Mouse (Mus musculus): ENCODE results near the gene Nyap2. TPM values are rescaled to one million over a fixed set of nuclear protein-coding genes. Genes with fewer than 3 reads are reported as not detected.
"Not testable (repeated sequence)": the region's sequence is repeated elsewhere in the genome, so short reads cannot be mapped to it uniquely, and the experiment has no call there.

Gene Nyap2
- total RNA-seq, 4 experiments from 2014 or later, result 18.9 to 21.3 (median 20.1) TPM

- no peak for DNase-seq (ENCODE audit: low spot score in 2 of 2)
These were observed 103.0 kb downstream of the Nyap2 start for GRCm38 (mm10) chr1:81179725-81180124.

- no peak for DNase-seq (ENCODE audit: low spot score in 2 of 2)
These were observed 103.9 kb downstream of the Nyap2 start for GRCm38 (mm10) chr1:81180686-81181085.

GRCm38 (mm10) chr1:81209536-81209935 is 132.8 kb downstream of the Nyap2 start:
- DNase-seq (ENCODE audit: low spot score in 2 of 2), result no peak

- no peak for DNase-seq (ENCODE audit: low spot score in 2 of 2)
These were observed 134.7 kb downstream of the Nyap2 start for GRCm38 (mm10) chr1:81211491-81211890.

DNA sequence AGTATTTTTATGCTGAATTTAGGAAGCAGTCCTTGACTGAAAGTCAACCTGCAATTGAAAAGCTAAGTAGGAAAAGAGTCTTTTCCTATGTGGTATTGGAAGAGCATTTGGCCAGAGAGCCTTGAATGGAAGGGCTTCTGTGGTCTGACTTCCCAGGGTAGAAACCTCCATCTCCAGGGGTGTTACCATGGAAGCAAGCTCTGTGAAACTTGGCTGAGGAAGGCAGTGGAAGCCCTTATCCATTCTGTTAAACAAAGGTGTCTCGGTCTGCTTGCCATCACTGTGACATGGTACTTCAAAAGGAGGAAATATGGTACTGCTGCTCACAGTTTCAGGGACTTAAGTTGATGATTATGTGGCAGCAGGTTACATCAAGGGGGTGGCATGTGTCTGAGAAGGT is 143.0 kb downstream of the Nyap2 start:
- DNase-seq (ENCODE audit: low spot score in 2 of 2), result no peak

DNA sequence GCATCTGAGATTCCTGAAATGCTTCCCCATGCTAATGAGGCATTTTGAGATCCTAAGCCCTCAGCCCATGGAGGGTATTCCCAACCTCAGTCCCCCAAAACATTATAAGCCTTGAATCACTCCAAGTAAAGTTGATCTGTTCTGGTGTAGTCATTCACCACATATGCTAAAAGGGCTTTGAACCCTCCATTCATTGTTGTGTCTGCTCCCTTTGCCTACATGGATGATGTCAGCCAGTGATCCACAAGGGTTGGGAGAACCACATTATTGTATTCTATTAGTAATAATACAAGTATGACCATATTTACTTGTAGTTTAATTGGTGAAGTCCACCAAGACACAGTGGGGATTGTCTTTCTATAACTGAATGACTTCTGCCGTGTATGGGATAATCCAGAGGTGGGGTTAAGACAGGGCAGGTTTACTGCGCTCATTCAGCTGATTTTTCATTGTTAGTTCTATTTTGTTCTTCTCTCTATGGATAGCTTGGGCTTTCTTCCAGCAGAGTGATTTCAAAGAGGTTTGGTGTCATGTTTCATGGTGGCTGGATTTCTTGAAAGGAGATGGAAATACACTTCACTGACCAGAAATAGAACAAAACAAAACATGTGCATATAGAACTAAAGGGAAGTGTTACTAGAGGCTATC is 155.1 kb downstream of the Nyap2 start:
- DNase-seq (ENCODE audit: low spot score in 2 of 2), result no peak

DNA sequence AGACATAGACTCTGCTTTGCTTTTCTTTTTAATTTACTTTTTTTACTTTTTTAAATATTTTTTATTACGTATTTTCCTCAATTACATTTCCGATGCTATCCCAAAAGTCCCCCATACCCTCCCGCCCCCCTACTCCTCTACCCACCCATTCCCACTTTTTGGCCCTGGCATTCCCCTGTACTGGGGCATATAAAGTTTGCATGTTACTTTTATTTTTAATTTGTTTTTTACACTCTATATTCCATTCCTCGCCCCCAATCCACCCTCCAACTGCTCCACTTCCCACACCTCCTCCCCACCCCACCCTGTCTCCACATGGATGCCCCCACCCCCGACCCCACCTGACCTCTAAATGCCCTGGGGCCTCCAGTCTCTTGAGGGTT is 155.6 kb downstream of the Nyap2 start:
- DNase-seq (ENCODE audit: low spot score in 2 of 2), result not testable (repeated sequence)

DNA sequence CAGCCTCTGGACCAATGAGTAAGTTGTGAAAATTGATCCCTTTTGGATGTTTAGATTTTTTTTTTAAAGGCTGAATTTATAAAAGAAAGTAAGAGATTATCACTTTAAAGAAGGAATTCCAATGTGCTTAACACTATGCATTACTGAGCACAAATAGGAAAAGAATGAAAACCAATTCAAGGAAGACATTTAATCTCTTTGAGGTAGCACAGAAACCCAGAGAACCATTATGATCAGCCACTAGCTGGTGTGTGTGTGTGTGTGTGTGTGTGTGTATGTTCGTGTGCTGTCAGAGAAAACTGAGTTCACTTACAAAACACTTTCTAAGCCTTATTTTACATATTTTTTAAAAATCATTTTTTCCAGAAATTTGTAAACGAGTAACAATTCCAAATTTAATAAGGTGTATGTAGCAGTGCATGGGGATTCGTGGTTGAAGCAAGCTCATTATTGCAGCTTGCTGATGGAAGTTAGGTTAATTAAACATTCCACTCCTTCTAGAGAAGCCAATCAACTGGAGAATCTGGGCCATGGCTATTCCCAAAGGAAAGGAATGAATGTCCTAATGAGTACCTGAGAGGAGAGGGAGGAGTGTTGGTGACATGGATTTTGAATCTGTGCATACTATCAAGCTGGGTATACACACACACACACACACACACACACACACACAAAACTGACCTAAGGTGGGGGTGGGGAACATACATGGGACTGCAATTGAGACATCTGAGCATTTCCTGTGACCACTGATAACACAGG is 171.9 kb downstream of the Nyap2 start:
- no peak for DNase-seq (ENCODE audit: low spot score in 2 of 2)

DNA sequence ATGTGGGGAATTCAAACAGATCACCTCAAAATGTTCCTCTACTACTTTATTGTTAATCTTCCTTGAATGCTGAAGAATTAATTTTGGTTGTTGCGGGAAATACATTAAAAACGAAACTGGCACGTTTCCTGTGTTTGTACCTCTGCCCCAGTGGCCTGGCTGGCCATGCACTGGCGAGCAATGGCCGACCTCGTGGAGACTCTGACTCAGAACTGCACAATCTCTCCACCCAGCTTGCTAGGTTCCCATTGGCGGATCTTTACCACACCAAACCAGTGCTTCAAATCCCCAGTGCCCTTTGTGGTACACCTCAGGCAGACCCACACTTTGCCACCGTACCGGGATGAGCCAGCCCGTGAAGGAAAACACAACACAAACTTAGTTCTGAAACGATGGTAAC is 173.3 kb downstream of the Nyap2 start:
- DNase-seq (ENCODE audit: low spot score in 2 of 2), result no peak

DNA sequence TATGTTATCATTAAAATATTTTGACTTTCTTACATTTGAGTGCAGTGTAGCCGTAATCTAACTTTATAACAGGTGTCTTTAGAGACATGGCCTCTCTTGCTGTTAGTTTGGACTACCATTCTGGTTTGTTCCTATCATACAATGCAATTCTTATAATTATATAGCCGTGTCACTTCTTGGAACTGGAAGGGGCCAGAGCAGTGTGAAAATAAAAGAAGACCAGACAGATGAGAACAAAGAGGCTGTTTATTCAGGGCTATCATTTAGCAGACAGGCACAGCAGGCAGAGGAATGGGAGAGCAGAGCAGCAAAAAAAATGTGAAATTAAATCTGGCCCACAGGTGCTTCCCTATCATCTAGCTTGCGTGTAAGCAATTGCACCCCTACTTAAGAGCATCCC is 189.7 kb downstream of the Nyap2 start:
- no peak for DNase-seq (ENCODE audit: low spot score in 2 of 2)

GRCm38 (mm10) chr1:81280978-81281377 is 204.2 kb downstream of the Nyap2 start:
- no peak for DNase-seq (ENCODE audit: low spot score in 2 of 2)

DNA sequence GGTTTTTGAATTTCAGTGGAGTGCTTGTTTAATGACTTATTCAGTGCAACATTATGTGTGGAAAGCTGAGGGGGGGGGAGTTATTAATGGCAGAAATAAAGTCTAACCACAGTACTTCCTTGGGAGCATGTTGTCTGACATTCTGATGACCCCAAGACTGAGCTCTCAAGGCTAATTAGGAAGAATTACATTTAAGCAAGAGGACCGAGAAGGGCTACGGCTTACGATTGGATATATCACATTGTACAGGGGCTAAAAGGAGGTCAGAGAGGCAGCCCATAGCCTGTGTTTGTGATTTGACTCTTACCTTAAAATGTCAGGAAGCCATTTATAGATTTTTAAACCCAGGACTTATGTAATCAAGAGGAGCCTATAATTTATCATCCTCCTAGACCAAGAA is 208.9 kb downstream of the Nyap2 start:
- no peak for DNase-seq (ENCODE audit: low spot score in 2 of 2)

DNA sequence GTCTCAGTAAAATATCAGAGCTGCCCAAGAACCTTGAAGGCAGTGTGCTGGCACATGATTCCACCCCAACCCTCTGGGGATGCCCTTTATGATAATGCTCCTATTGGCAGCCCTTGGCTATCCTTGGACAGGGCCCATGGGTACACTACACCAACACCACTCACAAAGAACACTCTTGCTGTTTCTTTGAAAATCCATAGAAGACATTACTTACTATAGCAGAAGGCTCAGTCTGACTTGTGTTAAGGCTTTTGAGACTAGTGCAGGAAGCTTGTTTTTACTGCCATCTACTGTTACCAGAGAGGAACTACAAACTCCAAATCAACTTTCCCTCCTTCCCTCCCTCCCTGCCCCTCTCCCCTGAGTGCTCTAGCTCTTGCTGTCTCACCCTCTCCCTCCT is 210.3 kb downstream of the Nyap2 start:
- no peak for DNase-seq (ENCODE audit: low spot score in 2 of 2)

- no peak for DNase-seq (ENCODE audit: low spot score in 2 of 2)
These were observed 224.0 kb downstream of the Nyap2 start for GRCm38 (mm10) chr1:81300735-81301134.

- peak in 1 of 2 experiments; percentile 56 for DNase-seq (ENCODE audit: low spot score in 2 of 2)
These were observed 224.9 kb downstream of the Nyap2 start for GRCm38 (mm10) chr1:81301661-81302060.

- no peak for DNase-seq (ENCODE audit: low spot score in 2 of 2)
These were observed 226.6 kb downstream of the Nyap2 start for GRCm38 (mm10) chr1:81303389-81303788.

DNA sequence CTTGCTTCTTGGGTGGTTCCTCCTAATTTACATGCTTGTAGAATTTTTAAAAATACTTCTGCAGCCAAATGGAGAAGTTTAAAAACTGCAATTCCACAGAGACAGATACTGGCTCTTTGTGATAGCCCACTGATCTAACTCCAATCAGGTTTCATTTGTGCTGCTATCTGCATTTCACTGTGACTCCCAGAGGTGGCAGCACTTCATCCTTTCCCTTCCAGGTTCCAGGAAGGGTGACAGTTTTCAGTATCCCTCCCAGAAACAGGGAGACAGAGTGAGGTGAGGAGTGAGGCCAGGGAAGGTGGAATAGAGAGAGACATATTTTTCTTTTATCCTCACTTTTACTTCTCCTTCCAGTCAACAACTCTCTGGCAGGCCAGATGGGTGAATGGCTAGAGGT is 230.7 kb downstream of the Nyap2 start:
- DNase-seq (ENCODE audit: low spot score in 2 of 2), result no peak

DNA sequence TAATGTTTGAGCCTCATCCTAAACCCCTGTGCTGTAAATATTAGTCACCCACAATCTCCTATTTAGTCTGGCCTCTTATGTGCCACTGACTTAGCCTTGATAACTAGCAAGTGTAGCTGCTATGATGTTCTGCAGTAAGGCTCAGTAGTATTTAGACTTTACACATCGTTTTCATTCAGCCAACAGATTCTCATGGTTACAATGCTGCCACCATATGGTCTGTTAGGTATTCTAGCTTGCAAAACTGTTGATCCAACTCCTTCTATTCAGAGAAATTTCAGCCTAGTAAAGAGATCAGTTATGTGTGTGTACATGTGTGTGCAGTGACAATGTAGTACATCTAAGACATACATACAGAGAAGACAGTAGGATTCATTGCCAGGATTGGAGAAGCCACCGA is 231.2 kb downstream of the Nyap2 start:
- no peak for DNase-seq (ENCODE audit: low spot score in 2 of 2)

DNA sequence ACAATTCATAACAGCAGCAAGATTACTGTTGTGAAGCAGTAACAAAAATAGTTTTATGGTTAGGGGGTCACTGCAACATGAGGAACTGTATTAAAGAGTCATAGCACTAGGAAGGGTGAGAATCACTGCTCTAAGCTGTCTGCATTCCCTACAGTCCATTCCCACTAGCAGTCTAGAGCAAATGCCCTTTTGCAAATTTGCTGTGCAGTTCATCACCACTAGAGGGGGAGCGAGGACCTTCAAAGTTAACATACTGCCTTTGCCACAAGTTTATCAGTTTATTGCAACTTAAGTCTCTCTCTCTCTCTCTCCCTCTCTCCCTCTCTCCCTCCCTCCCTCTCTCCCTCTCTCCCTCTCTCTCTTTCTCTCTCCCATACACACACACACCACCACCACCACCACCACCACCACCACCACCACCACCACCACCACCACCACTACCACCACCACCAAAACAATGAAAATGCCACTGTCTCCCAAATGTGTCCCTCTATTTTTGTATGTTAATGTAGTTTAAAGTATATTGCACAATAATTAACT is 233.4 kb downstream of the Nyap2 start:
- peak; percentile 34 to 69 for DNase-seq (ENCODE audit: low spot score in 2 of 2)

DNA sequence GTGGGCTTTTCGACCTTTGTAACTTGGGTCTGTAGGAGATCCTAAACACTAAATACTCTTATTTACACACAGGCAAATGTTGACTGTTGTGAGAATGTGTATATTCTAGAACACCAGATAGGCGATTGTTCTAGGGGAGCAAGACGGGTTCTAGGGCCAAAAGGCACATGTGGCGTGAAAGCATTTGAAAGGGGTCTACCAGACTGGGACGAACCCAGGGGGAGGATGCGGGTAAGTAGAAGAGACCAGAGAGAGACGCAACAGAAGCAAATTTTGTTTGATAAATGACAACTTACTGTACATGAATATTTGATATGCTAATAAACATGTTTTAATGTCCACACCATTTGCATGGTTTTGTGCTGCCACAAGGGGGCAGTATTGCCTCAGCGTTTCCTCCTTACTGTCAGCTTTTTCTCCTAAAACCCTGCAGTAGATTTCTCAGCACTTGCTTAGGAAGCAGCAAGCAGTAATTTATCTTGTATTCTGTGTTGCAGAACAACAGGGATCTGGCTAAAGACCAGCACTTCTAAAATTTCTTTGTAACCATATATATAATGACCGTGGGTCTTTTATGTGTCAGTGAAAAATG is 239.7 kb downstream of the Nyap2 start:
- peak; percentile 52 to 76 for DNase-seq (ENCODE audit: low spot score in 2 of 2)

DNA sequence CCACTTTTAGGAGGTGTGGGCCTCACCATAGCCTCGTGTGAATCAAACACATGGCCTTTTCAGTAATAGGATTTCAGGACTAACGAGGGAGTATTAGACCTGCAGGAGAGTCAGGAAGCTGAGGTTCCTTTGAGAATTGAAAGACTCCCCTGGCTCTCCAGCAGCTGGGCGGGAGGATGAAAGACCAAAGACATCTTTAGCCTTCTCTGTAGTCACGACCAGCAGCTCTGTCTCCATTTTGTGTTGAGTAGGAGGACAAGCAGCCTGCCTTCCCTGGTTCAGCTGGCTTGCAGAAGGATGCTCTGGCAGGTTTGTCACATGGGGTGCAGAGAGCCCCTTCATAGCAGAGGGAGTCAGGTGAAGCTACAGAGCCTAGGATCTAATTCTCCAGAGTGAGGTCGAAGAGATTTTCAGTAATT is 240.3 kb downstream of the Nyap2 start:
- DNase-seq (ENCODE audit: low spot score in 2 of 2), result no peak

DNA sequence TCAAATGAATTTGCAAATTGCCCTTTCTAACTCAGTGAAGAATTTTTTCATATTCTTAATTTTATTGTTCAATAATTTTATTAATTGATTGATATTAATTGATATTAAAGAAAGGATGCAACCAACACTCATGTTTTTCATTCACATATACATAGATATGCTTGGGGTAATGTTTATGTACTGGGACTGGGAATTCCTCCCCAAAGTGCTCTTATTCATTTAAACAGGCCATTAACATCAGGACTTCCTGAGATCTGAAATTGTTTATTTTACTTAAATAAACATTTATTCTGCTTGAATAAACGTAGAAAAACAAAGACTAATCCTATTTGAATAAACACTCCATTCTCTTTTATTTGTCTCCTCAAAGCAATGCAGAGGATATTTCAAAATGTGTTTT is 311.0 kb downstream of the Nyap2 start:
- DNase-seq (ENCODE audit: low spot score in 2 of 2), result no peak

Data from layer of hippocampus, adult 8-10 months (tissue).